ENCODE assay signal across 8 mouse cellular contexts in genomic region chr4:32983176-32984155, GRCm38 (mm10). TPM values are rescaled to one million over a fixed set of nuclear protein-coding genes. Genes with fewer than 3 reads are reported as not detected.
DNase-seq lines count a peak whose midpoint lies in the region; ATAC-seq and TF ChIP-seq lines count a peak whose summit lies in the region.

No protein-coding gene starts in this region.

- H3K4me1 ChIP-seq in lung, embryonic 14.5 days (ENCODE audit: insufficient read depth): peaks cover 6% of the 10 kb centered on the region; the same call in 1 of the 2 replicates

- peak overlapping the region; percentile 68 for H3K4me3 ChIP-seq in lung, embryonic 14.5 days (ENCODE audit: low read depth, low read length)

- peak overlapping the region; percentile 100 for H3K4me2 ChIP-seq in lung, embryonic 14.5 days

- under 1% methylated on average over 68 of the region's 94 CpGs for WGBS in lung, embryonic 14.5 days

- H3K27ac ChIP-seq in lung, embryonic 14.5 days (ENCODE audit: low read depth): no peak overlapping the region

- H3K27me3 ChIP-seq in lung, embryonic 14.5 days (ENCODE audit: insufficient read depth, low read length): peaks cover 25% of the 10 kb centered on the region

- intact Hi-C loops in heart, postnatal 36 days (cut with DNase I): no loop called here

- DNase-seq in ES-CJ7 (ENCODE audit: low read depth, low spot score): peak; percentile 45
- DNase-seq in cerebellum, adult 18-20 months: peak; percentile 75 to 83
- peak; percentile 48 for DNase-seq in forelimb bud, embryonic 11.5 days (ENCODE audit: low read depth, low spot score)
- peak; percentile 59 to 71 for DNase-seq in heart, postnatal 36 days
- peak; percentile 43 to 44 for DNase-seq in layer of hippocampus, adult 8-10 months (ENCODE audit: low spot score in 2 of 2)
- DNase-seq in lung, embryonic 14.5 days: peak; percentile 55
- peak; percentile 35 for DNase-seq in ovary, adult 18-20 months (ENCODE audit: low spot score)
- peak; percentile 81 for DNase-seq in thymus, postnatal 0 days (ENCODE audit: low spot score)

- H3K9me3 ChIP-seq in lung, embryonic 14.5 days (ENCODE audit: low read depth, low read length): no peaks in the 10 kb centered on the region

- peak overlapping the region; percentile 65 for H3K9ac ChIP-seq in lung, embryonic 14.5 days

- TF ChIP-seq CTCF in lung, embryonic 14.5 days (IDR thresholded peaks at IDR 0.05; ENCODE audit: low read depth): no peak

- ATAC-seq in lung, embryonic 14.5 days (ENCODE audit: insufficient read depth): peak; percentile 69

- H3K36me3 ChIP-seq in lung, embryonic 14.5 days (ENCODE audit: insufficient read depth): no peaks in the 10 kb centered on the region

RNA-seq across cellular contexts. Expression of gene Rragd, which starts 0.6 kb away (rescaled TPM):
- 10 to 100 TPM; 89.1 to 92.1 TPM for total RNA-seq in heart, postnatal 36 days (2021)
- 10 to 100 TPM; 60.6 to 67.8 (median 64.7) TPM for total RNA-seq in layer of hippocampus, adult 8-10 months (2022)
- polyA plus RNA-seq in lung, embryonic 14.5 days (2014; fragmentation: Nextera tagmentation; extraction: Ambion mirVana): 1.8 and 2.7 TPM in 2 replicates
- polyA plus RNA-seq in thymus, postnatal 0 days (2015; fragmentation: Nextera tagmentation; extraction: Ambion mirVana): 10.1 and 12.5 TPM in 2 replicates

RNA-seq across cellular contexts. Expression of gene Ankrd6, which starts 32.8 kb away (rescaled TPM):
- total RNA-seq in heart, postnatal 36 days (2021): 1 to 10 TPM; 3.6 to 7.4 TPM
- 10 to 100 TPM; 33.9 to 41.8 (median 34.3) TPM for total RNA-seq in layer of hippocampus, adult 8-10 months (2022)
- 4.0 and 4.7 TPM in 2 replicates for polyA plus RNA-seq in lung, embryonic 14.5 days (2014; fragmentation: Nextera tagmentation; extraction: Ambion mirVana)
- polyA plus RNA-seq in thymus, postnatal 0 days (2015; fragmentation: Nextera tagmentation; extraction: Ambion mirVana): 10.1 and 12.8 TPM in 2 replicates

RNA-seq across cellular contexts. Expression of gene Ube2j1, which starts 47.8 kb away (rescaled TPM):
- 10 to 100 TPM; 41.6 to 42.5 TPM for total RNA-seq in heart, postnatal 36 days (2021)
- total RNA-seq in layer of hippocampus, adult 8-10 months (2022): 100 to 1,000 TPM; 102 to 112 (median 106) TPM
- 50.7 and 57.4 TPM in 2 replicates for polyA plus RNA-seq in lung, embryonic 14.5 days (2014; fragmentation: Nextera tagmentation; extraction: Ambion mirVana)
- 38.1 and 43.0 TPM in 2 replicates for polyA plus RNA-seq in thymus, postnatal 0 days (2015; fragmentation: Nextera tagmentation; extraction: Ambion mirVana)

Comparison
In these comparisons a context has a peak if more than half of its experiments do, and no peak if none do; other contexts are left out.
1. RNA of gene Ankrd6, which starts 32.8 kb away (total RNA-seq): 33.9 to 41.8 TPM in layer of hippocampus, adult 8-10 months; 3.6 to 7.4 TPM in heart, postnatal 36 days; every median in the first group is over 4 times any median in the second.
2. Peak in every context shown above with its lines, with median percentiles within 50 percentile points of each other: DNase-seq.